Mouse (Mus musculus): Measurements from ENCODE around the gene Prps1. TPM values are rescaled to one million over a fixed set of nuclear protein-coding genes. Genes with fewer than 3 reads are reported as not detected.
"Not testable (repeated sequence)": the region's sequence is repeated elsewhere in the genome, so short reads cannot be mapped to it uniquely, and the experiment has no call there.

Gene Prps1
- polyA plus RNA-seq, 1 experiment, result 60.8 TPM

GRCm38 (mm10) chrX:140493527-140494029 lies 37.2 kb downstream of the Prps1 start:
- Histone ChIP-seq H3K4me3 (ENCODE audit: insufficient read depth, low read length) (no peak overlapping the region), H3K27ac (ENCODE audit: insufficient read depth, low read length) (no peak overlapping the region), H3K4me1 (ENCODE audit: control insufficient read depth, insufficient read depth, low read length) (no peaks in the 10 kb centered on the region)
- TF ChIP-seq POLR2A (IDR thresholded peaks at IDR 0.05; ENCODE audit: extremely low read depth, insufficient read depth, low read length) (no peak), CTCF (IDR thresholded peaks at IDR 0.05; ENCODE audit: extremely low read depth, insufficient read depth, low read length) (no peak)

- H3K4me3 ChIP-seq (ENCODE audit: insufficient read depth, low read length), result no peak overlapping the region
- H3K4me1 ChIP-seq (ENCODE audit: control insufficient read depth, insufficient read depth, low read length), result no peaks in the 10 kb centered on the region
- TF ChIP-seq POLR2A (IDR thresholded peaks at IDR 0.05; ENCODE audit: extremely low read depth, insufficient read depth, low read length), result no peak
- TF ChIP-seq CTCF (IDR thresholded peaks at IDR 0.05; ENCODE audit: extremely low read depth, insufficient read depth, low read length), result no peak
- H3K27ac ChIP-seq (ENCODE audit: insufficient read depth, low read length), result no peak overlapping the region
Observed at GRCm38 (mm10) chrX:140494170-140494569, 37.8 kb downstream of the Prps1 start.

- H3K4me1 ChIP-seq (ENCODE audit: control insufficient read depth, insufficient read depth, low read length); H3K4me3 ChIP-seq (ENCODE audit: insufficient read depth, low read length); H3K27ac ChIP-seq (ENCODE audit: insufficient read depth, low read length): not testable (repeated sequence)
Observed at GRCm38 (mm10) chrX:140498431-140498830, 42.0 kb downstream of the Prps1 start.

GRCm38 (mm10) chrX:140500306-140500705 lies 43.9 kb downstream of the Prps1 start:
- TF ChIP-seq CTCF (IDR thresholded peaks at IDR 0.05; ENCODE audit: extremely low read depth, insufficient read depth, low read length) (no peak), POLR2A (IDR thresholded peaks at IDR 0.05; ENCODE audit: extremely low read depth, insufficient read depth, low read length) (no peak)

GRCm38 (mm10) chrX:140501401-140502301 lies 45.2 kb downstream of the Prps1 start:
- Histone ChIP-seq H3K27ac (ENCODE audit: insufficient read depth, low read length) (no peak overlapping the region), H3K4me3 (ENCODE audit: insufficient read depth, low read length) (no peak overlapping the region), H3K4me1 (ENCODE audit: control insufficient read depth, insufficient read depth, low read length) (peaks cover 1% of the 10 kb centered on the region; the same call in 1 of the 2 replicates)
- TF ChIP-seq POLR2A (IDR thresholded peaks at IDR 0.05; ENCODE audit: extremely low read depth, insufficient read depth, low read length) (no peak), CTCF (IDR thresholded peaks at IDR 0.05; ENCODE audit: extremely low read depth, insufficient read depth, low read length) (no peak)

More at GRCm38 (mm10) chrX:140500306-140500705, 43.9 kb downstream of the Prps1 start:
- H3K4me3 ChIP-seq (ENCODE audit: insufficient read depth, low read length), result no peak overlapping the region
- peaks cover 1% of the 10 kb centered on the region; the same call in 1 of the 2 replicates for H3K4me1 ChIP-seq (ENCODE audit: control insufficient read depth, insufficient read depth, low read length)
- no peak overlapping the region for H3K27ac ChIP-seq (ENCODE audit: insufficient read depth, low read length)

GRCm38 (mm10) chrX:140503905-140504304 lies 47.5 kb downstream of the Prps1 start:
- Histone ChIP-seq H3K4me1 (ENCODE audit: control insufficient read depth, insufficient read depth, low read length) (peaks cover 1% of the 10 kb centered on the region; the same call in 1 of the 2 replicates), H3K27ac (ENCODE audit: insufficient read depth, low read length) (no peak overlapping the region), H3K4me3 (ENCODE audit: insufficient read depth, low read length) (no peak overlapping the region)
- TF ChIP-seq POLR2A (IDR thresholded peaks at IDR 0.05; ENCODE audit: extremely low read depth, insufficient read depth, low read length) (no peak), CTCF (IDR thresholded peaks at IDR 0.05; ENCODE audit: extremely low read depth, insufficient read depth, low read length) (peak; percentile 29; the same call in 1 of the 2 replicates)

- Histone ChIP-seq H3K27ac (ENCODE audit: insufficient read depth, low read length) (peak overlapping the region; percentile 81), H3K4me1 (ENCODE audit: control insufficient read depth, insufficient read depth, low read length) (peaks cover 1% of the 10 kb centered on the region; the same call in 1 of the 2 replicates), H3K4me3 (ENCODE audit: insufficient read depth, low read length) (no peak overlapping the region)
- TF ChIP-seq CTCF (IDR thresholded peaks at IDR 0.05; ENCODE audit: extremely low read depth, insufficient read depth, low read length) (no peak), POLR2A (IDR thresholded peaks at IDR 0.05; ENCODE audit: extremely low read depth, insufficient read depth, low read length) (no peak)
Observed at GRCm38 (mm10) chrX:140505497-140506238, 49.3 kb downstream of the Prps1 start.

- peak overlapping the region; percentile 81 for H3K27ac ChIP-seq (ENCODE audit: insufficient read depth, low read length)
- no peak for TF ChIP-seq CTCF (IDR thresholded peaks at IDR 0.05; ENCODE audit: extremely low read depth, insufficient read depth, low read length)
Observed at GRCm38 (mm10) chrX:140506436-140507180, 50.2 kb downstream of the Prps1 start.

GRCm38 (mm10) chrX:140507377-140507776 lies 51.0 kb downstream of the Prps1 start:
- TF ChIP-seq CTCF (IDR thresholded peaks at IDR 0.05; ENCODE audit: extremely low read depth, insufficient read depth, low read length), result no peak
- no peak overlapping the region for H3K4me3 ChIP-seq (ENCODE audit: insufficient read depth, low read length)
- no peak overlapping the region for H3K27ac ChIP-seq (ENCODE audit: insufficient read depth, low read length)
- peaks cover 1% of the 10 kb centered on the region; the same call in 1 of the 2 replicates for H3K4me1 ChIP-seq (ENCODE audit: control insufficient read depth, insufficient read depth, low read length)

More at GRCm38 (mm10) chrX:140506436-140507180, 50.2 kb downstream of the Prps1 start:
- Histone ChIP-seq H3K4me3 (ENCODE audit: insufficient read depth, low read length) (no peak overlapping the region), H3K4me1 (ENCODE audit: control insufficient read depth, insufficient read depth, low read length) (peaks cover 1% of the 10 kb centered on the region; the same call in 1 of the 2 replicates)

GRCm38 (mm10) chrX:140508791-140509190 lies 52.4 kb downstream of the Prps1 start:
- not testable (repeated sequence) for H3K4me1 ChIP-seq (ENCODE audit: control insufficient read depth, insufficient read depth, low read length)

More at GRCm38 (mm10) chrX:140508791-140509190, 52.4 kb downstream of the Prps1 start:
- not testable (repeated sequence) for H3K4me3 ChIP-seq (ENCODE audit: insufficient read depth, low read length); H3K27ac ChIP-seq (ENCODE audit: insufficient read depth, low read length)

Data from cortical plate, adult 2 months (tissue).